Mouse (Mus musculus) skeletal muscle tissue, adult 2 months (tissue): Measurements from ENCODE around the gene Ptbp2.

Source experiments
- DNase-seq: peaks from one replicate; pipeline ENCODE4 v3.0.0-alpha.2; 2012; ENCODE audit warnings: low read depth, low spot score

Ptbp2 gene

DNA sequence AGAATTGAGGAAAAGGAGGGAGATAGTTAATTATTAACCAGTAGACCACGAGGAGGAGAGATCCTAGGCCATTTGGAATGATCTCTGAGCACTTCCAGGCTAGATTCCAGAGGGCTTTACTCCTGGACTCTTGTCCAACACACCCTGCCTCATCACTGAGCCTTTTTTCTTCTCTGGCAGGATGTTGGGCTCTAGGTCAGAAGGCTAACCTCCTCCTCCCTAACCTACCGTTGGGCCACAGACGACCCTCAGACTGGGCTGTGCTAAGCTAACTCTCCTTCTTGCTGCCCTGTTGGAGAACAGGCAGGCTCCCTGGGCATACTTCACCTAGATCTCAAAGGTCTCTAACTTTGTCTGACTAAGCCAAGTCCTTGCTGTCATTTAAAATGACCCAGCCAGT lies 82.8 kb downstream of the Ptbp2 start:
- no peak for DNase-seq

DNA sequence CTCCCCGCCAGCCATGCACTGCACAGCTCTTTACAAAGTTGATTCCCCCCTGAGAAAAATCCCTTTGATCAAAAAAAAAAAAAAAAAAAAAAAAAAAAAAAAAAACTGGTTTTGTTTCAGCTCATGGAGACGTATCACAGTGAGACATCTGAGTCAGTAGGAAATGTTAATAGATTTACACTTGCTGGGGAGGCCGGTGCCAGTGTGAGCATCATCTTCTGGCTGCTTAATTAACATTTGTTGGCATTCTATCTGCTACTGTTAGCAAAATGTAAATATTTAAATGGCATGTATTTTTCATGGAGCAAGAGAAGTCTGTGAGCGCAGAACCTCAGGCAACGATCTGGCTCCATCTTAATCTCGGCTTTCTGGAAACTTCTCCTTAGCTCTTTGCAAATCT lies 99.5 kb downstream of the Ptbp2 start:
- no peak for DNase-seq
